Mouse (Mus musculus): ENCODE data around the gene Kcnip1. TPM values are rescaled to one million over a fixed set of nuclear protein-coding genes. Genes with fewer than 3 reads are reported as not detected.

Kcnip1 gene
- total RNA-seq, 2 experiments from 2014 or later, result 20.4 to 21.2 TPM

DNA sequence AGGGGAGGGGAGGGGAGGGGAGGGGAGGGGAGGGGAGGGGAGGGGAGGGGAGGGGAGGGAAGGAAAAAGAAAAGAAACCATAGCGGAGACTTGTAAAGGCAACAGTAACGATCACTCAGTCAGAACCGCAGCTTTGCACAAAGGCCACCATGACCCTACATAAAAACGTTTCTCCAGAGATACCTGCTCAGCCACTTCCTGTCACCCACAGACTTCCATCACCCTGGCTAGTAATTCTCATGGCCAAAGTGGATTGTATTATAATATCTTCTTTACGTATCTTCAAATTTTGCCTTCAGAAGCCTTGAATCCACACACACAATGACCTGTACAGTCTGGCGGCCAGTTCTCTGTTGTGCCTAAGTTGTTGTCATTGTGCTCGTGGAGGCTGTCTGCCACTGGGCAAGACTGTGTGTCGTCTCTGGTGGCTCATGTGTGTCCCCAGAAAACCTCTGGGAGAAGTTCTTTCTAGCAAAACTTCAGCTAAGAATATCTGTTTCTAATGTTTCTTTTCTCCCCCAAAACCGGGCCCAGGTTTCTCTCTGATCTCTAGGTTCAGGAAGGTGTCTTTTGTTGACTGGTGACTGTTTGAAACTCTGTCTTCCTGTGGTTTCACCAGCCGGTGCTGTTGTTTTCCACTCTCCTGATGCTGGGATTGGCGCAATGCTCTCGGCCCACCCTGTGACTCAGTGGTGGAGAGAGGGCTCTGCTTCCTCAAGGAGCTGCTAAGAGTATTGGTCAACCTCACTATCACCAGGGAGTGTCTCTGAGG is 16.6 kb upstream of the Kcnip1 start:
- no peak overlapping the region for H3K27ac ChIP-seq
- H3K4me3 ChIP-seq, result no peak overlapping the region
- no peak for DNase-seq (ENCODE audit: low spot score in 2 of 2)
- no peak for TF ChIP-seq CTCF (conservative IDR thresholded peaks at IDR 0.05)

- Histone ChIP-seq H3K27ac (no peak overlapping the region), H3K4me3 (no peak overlapping the region)
- peak; percentile 36 to 51 for DNase-seq (ENCODE audit: low spot score in 2 of 2)
- TF ChIP-seq CTCF (conservative IDR thresholded peaks at IDR 0.05), result peak; percentile 87
Measured at GRCm38 (mm10) chr11:34008702-34009101, 15.8 kb upstream of the Kcnip1 start.

DNA sequence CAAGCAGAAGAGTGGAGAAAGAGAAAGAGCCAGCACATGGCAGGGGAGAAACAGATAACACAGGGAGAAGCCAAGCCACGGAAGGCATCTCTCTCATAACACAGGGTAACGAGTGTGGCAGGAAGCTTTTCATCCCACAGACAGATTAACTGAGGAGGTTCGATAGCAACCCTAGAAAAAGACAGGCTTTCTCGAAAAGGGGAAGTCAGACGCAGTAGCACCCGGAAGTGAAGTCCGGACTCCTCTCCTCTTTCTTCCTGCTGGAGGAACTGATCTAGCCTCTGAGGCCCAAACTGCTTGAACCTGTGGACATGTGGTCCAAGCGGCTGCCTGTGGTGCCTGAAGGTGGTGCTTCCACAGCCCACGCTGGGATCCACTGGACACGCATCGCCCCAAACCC is 15.3 kb upstream of the Kcnip1 start:
- no peak for TF ChIP-seq CTCF (conservative IDR thresholded peaks at IDR 0.05)
- no peak for DNase-seq (ENCODE audit: low spot score in 2 of 2)
- H3K4me3 ChIP-seq, result no peak overlapping the region
- no peak overlapping the region for H3K27ac ChIP-seq

DNA sequence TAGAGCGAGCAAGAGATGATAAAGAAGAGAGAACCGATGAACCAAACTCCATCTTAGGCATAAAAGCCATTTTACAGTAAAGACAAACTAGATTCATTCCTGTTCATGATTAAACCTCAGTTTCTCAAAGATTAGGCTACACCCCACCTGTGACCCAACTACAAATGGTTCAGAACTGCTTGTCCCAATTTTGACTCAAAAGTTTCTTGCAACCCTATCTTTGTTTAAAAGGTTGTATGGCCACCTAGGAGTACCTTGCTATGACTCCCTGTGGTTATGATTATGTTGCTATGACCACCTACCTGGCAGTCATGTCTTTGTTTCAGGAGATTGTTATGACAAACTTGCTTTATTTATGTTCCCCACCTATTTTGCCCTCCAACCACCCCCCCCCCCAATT is 14.7 kb upstream of the Kcnip1 start:
- no peak overlapping the region for H3K4me3 ChIP-seq
- TF ChIP-seq CTCF (conservative IDR thresholded peaks at IDR 0.05), result no peak

DNA sequence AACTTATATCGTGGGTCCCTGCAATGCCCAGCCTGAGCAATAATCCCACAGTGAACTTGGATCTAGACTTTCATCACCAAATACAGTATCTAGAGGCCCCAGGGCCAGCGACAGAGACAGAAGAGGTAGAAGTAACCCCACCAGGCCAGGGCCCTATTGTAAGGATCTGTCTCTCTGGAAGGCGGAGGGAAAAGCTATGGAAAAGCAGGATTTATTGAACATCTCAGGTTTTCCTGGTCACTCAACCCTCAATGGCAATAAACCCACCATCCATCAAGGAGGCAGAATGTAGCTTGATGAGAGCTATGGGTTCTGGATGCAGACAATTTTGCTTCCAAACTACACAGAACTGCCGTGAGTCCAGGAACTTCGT is 9.6 kb upstream of the Kcnip1 start:
- DNase-seq (ENCODE audit: low spot score in 2 of 2), result no peak
- H3K27ac ChIP-seq, result no peak overlapping the region
- no peak for TF ChIP-seq CTCF (conservative IDR thresholded peaks at IDR 0.05)
- no peak overlapping the region for H3K4me3 ChIP-seq

More for the DNA sequence above, 14.7 kb upstream of the Kcnip1 start:
- H3K27ac ChIP-seq, result no peak overlapping the region
- DNase-seq (ENCODE audit: low spot score in 2 of 2), result no peak

DNA sequence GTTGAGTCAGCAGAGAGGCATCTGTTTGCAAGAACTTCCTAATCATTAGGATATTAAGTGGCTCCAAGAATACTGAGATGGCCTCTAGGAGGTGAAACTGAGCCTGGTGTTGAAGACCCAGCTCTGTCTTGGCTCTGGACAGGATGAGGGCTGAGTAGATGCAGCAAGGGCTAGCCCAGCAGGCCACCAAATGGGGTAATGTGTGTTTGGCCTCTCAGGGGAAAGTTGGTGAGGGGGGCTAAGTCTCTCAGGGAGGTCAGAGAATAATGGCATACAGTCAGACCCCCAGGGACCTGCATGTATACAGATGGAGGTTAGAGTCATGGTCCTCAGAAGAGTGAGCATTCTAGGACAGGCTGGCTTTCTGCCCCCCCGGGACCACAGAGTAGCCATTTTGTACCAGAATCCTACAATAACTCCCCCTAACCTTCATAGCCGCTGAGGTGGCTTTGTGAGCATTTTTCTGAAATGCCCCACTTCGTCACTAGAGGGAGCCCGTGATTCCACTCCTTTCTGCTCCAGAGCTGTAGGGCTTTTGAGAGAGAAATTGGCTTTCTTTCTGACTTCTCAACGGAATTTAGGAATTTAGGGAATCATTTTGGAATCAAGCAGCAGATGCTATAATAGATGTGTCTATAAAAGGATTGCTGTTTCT is 9.1 kb upstream of the Kcnip1 start:
- Histone ChIP-seq H3K4me3 (no peak overlapping the region), H3K27ac (no peak overlapping the region)
- peak; percentile 30 to 66 for DNase-seq (ENCODE audit: low spot score in 2 of 2)
- peak; percentile 91 for TF ChIP-seq CTCF (conservative IDR thresholded peaks at IDR 0.05)

DNA sequence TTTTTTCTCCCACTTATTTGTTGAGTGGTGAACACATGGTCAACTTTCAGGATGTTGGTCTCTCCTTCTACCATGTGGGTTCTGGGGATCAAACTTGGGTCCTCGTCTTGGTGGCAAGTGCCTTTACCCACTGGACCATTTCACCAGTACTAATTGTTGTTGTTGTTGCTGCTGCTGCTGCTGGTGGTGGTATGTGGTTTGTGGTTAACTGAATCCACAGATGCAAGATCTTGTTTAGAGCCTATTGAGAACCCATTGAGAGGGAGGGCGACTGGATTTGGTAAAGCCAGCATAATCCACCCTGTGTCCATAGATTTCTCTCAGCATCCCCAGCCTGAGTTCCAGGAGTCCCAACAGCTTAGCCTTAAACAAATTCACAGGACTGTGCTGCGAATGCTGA is 7.5 kb upstream of the Kcnip1 start:
- Histone ChIP-seq H3K4me3 (no peak overlapping the region), H3K27ac (no peak overlapping the region)
- no peak for TF ChIP-seq CTCF (conservative IDR thresholded peaks at IDR 0.05)
- no peak for DNase-seq (ENCODE audit: low spot score in 2 of 2)

DNA sequence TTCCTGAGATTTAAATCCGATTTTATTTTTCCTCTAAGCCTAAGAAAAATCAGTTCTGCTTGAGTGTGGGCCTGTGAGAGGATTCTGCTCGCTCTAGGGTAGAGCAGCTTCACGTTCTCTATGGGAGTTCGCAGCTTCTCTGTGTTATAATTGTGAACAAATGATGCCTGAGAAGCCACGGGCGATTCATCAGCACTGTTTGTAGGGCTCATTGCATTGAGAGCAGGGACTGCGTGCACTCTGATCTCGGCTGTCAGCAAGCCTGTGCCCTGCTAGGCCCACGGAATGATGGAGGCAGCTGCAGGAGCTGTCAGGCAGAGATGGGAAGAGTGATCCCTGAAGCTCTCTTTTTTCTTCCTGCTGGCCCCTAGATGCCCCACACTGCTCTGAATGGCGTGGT is 5.3 kb upstream of the Kcnip1 start:
- H3K4me3 ChIP-seq, result no peak overlapping the region
- DNase-seq (ENCODE audit: low spot score in 2 of 2), result no peak
- TF ChIP-seq CTCF (conservative IDR thresholded peaks at IDR 0.05), result no peak
- H3K27ac ChIP-seq, result no peak overlapping the region

DNA sequence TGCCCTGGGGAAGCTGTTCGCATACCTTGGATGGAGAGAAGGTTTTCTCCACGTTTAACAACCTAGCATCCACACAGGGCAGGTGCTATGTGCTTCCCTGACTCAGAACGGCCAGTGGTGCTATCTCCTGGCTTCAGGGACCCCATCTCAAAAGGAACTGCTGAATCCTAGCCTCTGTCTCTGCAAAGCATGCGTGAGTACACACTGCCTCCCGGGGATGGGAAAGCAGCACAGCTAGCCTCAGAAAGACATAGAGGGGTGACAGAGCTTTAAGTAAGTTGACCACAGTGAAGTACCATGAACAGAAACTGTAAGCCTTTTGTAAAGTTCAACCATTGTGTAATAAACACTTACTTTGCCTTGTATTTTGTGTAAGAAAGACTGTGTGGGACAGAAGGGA is 544 bp upstream of the Kcnip1 start:
- no peak for DNase-seq (ENCODE audit: low spot score in 2 of 2)
- Histone ChIP-seq H3K27ac (no peak overlapping the region), H3K4me3 (no peak overlapping the region)
- no peak for TF ChIP-seq CTCF (conservative IDR thresholded peaks at IDR 0.05)

DNA sequence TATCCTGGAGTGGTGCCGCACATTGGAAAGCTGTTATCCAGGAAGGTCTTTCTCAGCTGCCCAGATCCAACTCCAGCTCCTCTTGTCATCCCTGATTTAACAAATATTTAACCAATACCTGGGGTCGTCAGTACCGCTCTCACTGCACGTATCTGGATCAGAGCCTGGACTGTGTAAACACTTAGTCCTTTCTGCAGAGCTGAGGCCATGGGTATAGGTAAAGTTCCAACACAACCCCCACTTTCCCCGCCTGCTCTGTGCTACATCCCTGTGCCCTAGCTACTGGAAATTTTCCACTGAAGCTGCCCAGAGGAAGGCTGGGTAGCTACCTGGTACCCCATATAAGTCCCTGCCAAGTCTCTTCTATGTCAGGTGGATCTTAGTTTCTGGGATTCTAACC is 3.0 kb downstream of the Kcnip1 start:
- no peak for TF ChIP-seq CTCF (conservative IDR thresholded peaks at IDR 0.05)
- Histone ChIP-seq H3K4me3 (no peak overlapping the region), H3K27ac (no peak overlapping the region)
- no peak for DNase-seq (ENCODE audit: low spot score in 2 of 2)

DNA sequence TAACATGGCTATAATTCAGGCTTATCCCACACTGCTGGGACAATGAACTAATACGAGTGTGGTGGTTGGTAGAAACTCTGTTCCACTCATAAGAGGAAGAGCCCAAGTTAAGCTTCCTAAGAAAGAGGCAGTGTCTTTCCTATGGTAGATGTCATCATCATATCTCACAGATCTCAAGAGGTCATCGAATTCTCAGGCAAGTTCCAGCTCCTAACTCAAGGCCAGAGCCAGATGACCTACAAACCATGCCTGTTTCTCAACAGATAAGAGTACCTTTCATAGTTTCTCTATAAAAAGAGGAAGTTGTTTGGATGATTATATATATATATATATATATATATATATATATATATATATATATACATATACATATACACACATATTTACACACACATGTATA is 6.4 kb downstream of the Kcnip1 start:
- no peak overlapping the region for H3K4me3 ChIP-seq
- no peak for DNase-seq (ENCODE audit: low spot score in 2 of 2)
- no peak overlapping the region for H3K27ac ChIP-seq
- no peak for TF ChIP-seq CTCF (conservative IDR thresholded peaks at IDR 0.05)

DNA sequence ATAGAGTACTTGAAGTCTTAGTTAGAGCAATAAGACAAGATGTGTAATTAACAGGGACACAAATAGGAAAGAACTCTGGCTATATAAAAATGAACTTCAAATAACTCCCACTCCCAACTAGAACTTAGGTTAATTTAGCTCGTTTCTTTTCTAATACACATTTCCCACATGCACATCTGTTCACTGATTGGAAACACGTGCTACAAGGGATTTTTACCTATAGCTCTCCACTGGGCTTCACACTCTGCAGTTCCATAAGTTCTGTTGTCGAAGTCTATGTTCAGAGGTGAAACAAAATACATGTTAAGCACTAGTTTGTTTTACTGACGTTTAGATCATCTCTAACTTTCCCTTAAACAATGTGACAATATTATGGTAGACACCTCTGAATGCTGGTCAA is 12.8 kb downstream of the Kcnip1 start:
- DNase-seq (ENCODE audit: low spot score in 2 of 2), result no peak
- TF ChIP-seq CTCF (conservative IDR thresholded peaks at IDR 0.05), result no peak
- Histone ChIP-seq H3K4me3 (no peak overlapping the region), H3K27ac (no peak overlapping the region)

- H3K4me3 ChIP-seq, result no peak overlapping the region
- no peak for DNase-seq (ENCODE audit: low spot score in 2 of 2)
- H3K27ac ChIP-seq, result no peak overlapping the region
- TF ChIP-seq CTCF (conservative IDR thresholded peaks at IDR 0.05), result no peak
Measured at GRCm38 (mm10) chr11:33975121-33975520, 17.8 kb downstream of the Kcnip1 start.

All from layer of hippocampus, adult 2 months (tissue).